Mouse (Mus musculus) intestine, embryonic 14.5 days (tissue): ENCODE data around the gene Foxd2. TPM values are rescaled to one million over a fixed set of nuclear protein-coding genes. Genes with fewer than 3 reads are reported as not detected.

Experiments
- ATAC-seq: fragments of 200-750 bp; cut with Nextera tagmentation; replicated peaks from 2 replicates; pipeline ENCODE4 v1.8.0; 2017; ENCODE audit warnings: low read depth, moderate number of reproducible peaks, moderate TSS enrichment, moderate library complexity; ENCODE audit not compliant: low FRiP score, low TSS enrichment
- DNase-seq: peaks from one replicate; pipeline ENCODE4 v3.0.0-alpha.2; 2018; ENCODE audit warnings: low spot score
- H3K27ac ChIP-seq: fragments of 300-500 bp; sonication (generic); 2 replicates; pipeline ENCODE4 v1.5.1; 2014; ENCODE audit warnings: low read depth, mild to moderate bottlenecking, control low read depth
- H3K27me3 ChIP-seq: fragments of 300-500 bp; sonication (generic); replicated peaks from 2 replicates; pipeline ENCODE4 v1.6.1; 2014; ENCODE audit warnings: low read length, control low read depth; ENCODE audit not compliant: control insufficient read depth, insufficient read depth
- H3K36me3 ChIP-seq: fragments of 300-500 bp; sonication (generic); 2 replicates; pipeline ENCODE4 v1.6.1; 2014; ENCODE audit warnings: low read length, control low read depth; ENCODE audit not compliant: control insufficient read depth, insufficient read depth
- H3K4me1 ChIP-seq: fragments of 300-500 bp; sonication (generic); replicated peaks from 2 replicates; pipeline ENCODE4 v1.6.1; 2014; ENCODE audit warnings: low read length, control low read depth, mixed read lengths; ENCODE audit not compliant: control insufficient read depth, insufficient read depth
- H3K4me2 ChIP-seq: fragments of 300-500 bp; sonication (generic); 2 replicates; pipeline ENCODE4 v1.6.1; 2014; ENCODE audit warnings: low read length
- H3K4me3 ChIP-seq: fragments of 300-500 bp; sonication (generic); 2 replicates; pipeline ENCODE4 v1.5.1; 2014; ENCODE audit warnings: low read depth, low read length, control low read depth, mixed read lengths
- H3K9ac ChIP-seq: fragments of 300-500 bp; sonication (generic); 2 replicates; pipeline ENCODE4 v1.6.1; 2014; ENCODE audit warnings: mild to moderate bottlenecking, low read length
- H3K9me3 ChIP-seq: fragments of 300-500 bp; sonication (generic); 2 replicates; pipeline ENCODE4 v1.6.1; 2016; ENCODE audit warnings: low read length, control low read depth; ENCODE audit not compliant: control insufficient read depth
- WGBS: fragments of 180-500 bp; shearing (Covaris S2); extraction: QIAGEN DNeasy Blood & Tissue Kit; methylation state at CpG from one replicate; pipeline ENCODE4 v1.1.7; 2014; 5-methylcytosine and 5-hydroxymethylcytosine counted together
- polyA plus RNA-seq: library from polyadenylated mRNA; unstranded; fragments of >200 nt; fragmentation: Nextera tagmentation; extraction: Ambion mirVana; gene quantifications from 2 replicates; pipeline ENCODE4 v1.2.1, GENCODE M21; 2014

The Foxd2 gene
- polyA plus RNA-seq, 1 experiment from 2014 or later: 0.14 TPM

GRCm38 (mm10) chr4:114899885-114900284, 8.8 kb downstream of the Foxd2 start:
- Histone ChIP-seq H3K27ac (no peak overlapping the region), H3K9me3 (no peaks in the 10 kb centered on the region), H3K27me3 (peaks cover 96% of the 10 kb centered on the region), H3K4me1 (no peaks in the 10 kb centered on the region), H3K4me2 (no peak overlapping the region), H3K9ac (no peak overlapping the region), H3K36me3 (no peaks in the 10 kb centered on the region), H3K4me3 (no peak overlapping the region)
- DNase-seq: peak; percentile 55
- 12% methylated on average over 3 of the region's 3 CpGs for WGBS
- no peak for ATAC-seq

DNA sequence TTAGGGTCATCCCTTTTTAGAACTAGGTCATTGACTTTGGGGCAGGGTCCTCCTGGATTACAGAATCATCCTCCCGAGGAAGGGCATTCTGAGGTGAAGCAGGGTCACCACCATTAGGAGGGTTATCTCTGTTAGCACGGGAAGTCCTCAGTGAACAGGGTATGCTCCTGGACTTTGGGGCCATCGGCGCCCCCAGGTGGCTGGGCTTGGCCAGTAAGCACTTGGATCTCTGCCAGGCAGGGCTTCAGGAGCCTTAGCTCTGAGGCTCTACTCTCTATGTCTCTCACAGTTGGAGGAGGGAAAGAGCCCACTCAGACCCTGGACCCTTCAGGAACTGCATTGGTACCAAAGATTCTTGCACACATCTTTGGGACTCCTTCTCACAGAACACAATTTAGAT, 10.8 kb downstream of the Foxd2 start:
- DNase-seq: peak; percentile 61
- no peak; the same call in 1 of the 2 replicates for ATAC-seq
- no peak overlapping the region for H3K4me3 ChIP-seq
- H3K9me3 ChIP-seq: no peaks in the 10 kb centered on the region
- no peak overlapping the region for H3K4me2 ChIP-seq
- WGBS: 6% methylated on average over 4 of the region's 4 CpGs
- no peaks in the 10 kb centered on the region for H3K36me3 ChIP-seq
- H3K9ac ChIP-seq: no peak overlapping the region
- peaks cover 83% of the 10 kb centered on the region for H3K27me3 ChIP-seq
- no peak overlapping the region for H3K27ac ChIP-seq
- H3K4me1 ChIP-seq: no peaks in the 10 kb centered on the region

- 100% methylated on average over 1 of the region's 1 CpGs for WGBS
- no peak overlapping the region for H3K4me3 ChIP-seq
- no peaks in the 10 kb centered on the region for H3K9me3 ChIP-seq
- no peaks in the 10 kb centered on the region; the same call in 1 of the 2 replicates for H3K27me3 ChIP-seq
- no peak overlapping the region for H3K4me2 ChIP-seq
- no peaks in the 10 kb centered on the region for H3K4me1 ChIP-seq
- H3K9ac ChIP-seq: no peak overlapping the region
- no peak overlapping the region for H3K27ac ChIP-seq
- DNase-seq (no peak), ATAC-seq (no peak)
- no peaks in the 10 kb centered on the region for H3K36me3 ChIP-seq
These were observed 26.4 kb downstream of the Foxd2 start for GRCm38 (mm10) chr4:114882232-114882631.

DNA sequence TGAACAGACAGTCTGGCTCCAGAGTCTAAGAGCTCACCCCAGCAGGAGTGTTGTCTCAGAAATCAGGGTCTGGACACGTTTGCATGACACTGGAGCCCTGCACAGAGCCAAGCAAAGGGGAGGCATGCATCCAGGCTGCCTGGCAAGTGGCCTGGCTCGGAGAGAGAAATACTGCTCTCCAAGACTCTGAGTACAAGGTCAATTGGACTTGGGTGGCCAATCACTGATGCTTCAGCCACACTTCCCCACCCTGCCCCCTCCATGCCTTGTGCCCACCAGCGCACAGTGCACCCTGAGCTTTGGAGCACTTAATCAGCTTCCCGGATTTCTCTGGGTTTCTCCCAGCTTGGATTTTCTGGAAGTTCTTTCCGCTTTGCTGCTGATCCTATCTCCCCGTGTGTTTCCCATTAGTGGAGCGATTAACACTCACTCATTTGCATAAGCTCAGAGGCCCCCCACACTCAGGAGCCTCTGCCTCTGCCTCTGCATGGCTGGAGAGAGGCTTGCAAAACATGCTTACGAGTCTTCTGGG, 32.2 kb downstream of the Foxd2 start:
- DNase-seq (no peak), ATAC-seq (no peak)
- Histone ChIP-seq H3K27me3 (no peaks in the 10 kb centered on the region), H3K27ac (no peak overlapping the region), H3K4me1 (no peaks in the 10 kb centered on the region), H3K9ac (no peak overlapping the region), H3K4me3 (no peak overlapping the region), H3K4me2 (no peak overlapping the region), H3K9me3 (no peaks in the 10 kb centered on the region), H3K36me3 (no peaks in the 10 kb centered on the region)
- WGBS: 49% methylated on average over 8 of the region's 8 CpGs

GRCm38 (mm10) chr4:114869765-114870490, 38.7 kb downstream of the Foxd2 start:
- H3K27me3 ChIP-seq: no peaks in the 10 kb centered on the region
- ATAC-seq: peak; percentile 81
- no peak overlapping the region for H3K9ac ChIP-seq
- H3K36me3 ChIP-seq: no peaks in the 10 kb centered on the region
- 14% methylated on average over 11 of the region's 11 CpGs for WGBS
- no peak overlapping the region for H3K4me3 ChIP-seq
- H3K27ac ChIP-seq: peak overlapping the region; percentile 29; the same call in 1 of the 2 replicates
- DNase-seq: peak; percentile 59
- no peaks in the 10 kb centered on the region for H3K9me3 ChIP-seq
- H3K4me1 ChIP-seq: peaks cover 16% of the 10 kb centered on the region
- peak overlapping the region; percentile 33 for H3K4me2 ChIP-seq

GRCm38 (mm10) chr4:114863166-114863565, 45.5 kb downstream of the Foxd2 start:
- no peak overlapping the region for H3K4me3 ChIP-seq
- no peak overlapping the region for H3K4me2 ChIP-seq
- WGBS: 89% methylated on average over 5 of the region's 5 CpGs
- ATAC-seq (no peak), DNase-seq (no peak)
- H3K9ac ChIP-seq: no peak overlapping the region
- H3K4me1 ChIP-seq: no peaks in the 10 kb centered on the region
- H3K27ac ChIP-seq: no peak overlapping the region
- H3K27me3 ChIP-seq: no peaks in the 10 kb centered on the region
- no peaks in the 10 kb centered on the region for H3K9me3 ChIP-seq
- no peaks in the 10 kb centered on the region for H3K36me3 ChIP-seq

DNA sequence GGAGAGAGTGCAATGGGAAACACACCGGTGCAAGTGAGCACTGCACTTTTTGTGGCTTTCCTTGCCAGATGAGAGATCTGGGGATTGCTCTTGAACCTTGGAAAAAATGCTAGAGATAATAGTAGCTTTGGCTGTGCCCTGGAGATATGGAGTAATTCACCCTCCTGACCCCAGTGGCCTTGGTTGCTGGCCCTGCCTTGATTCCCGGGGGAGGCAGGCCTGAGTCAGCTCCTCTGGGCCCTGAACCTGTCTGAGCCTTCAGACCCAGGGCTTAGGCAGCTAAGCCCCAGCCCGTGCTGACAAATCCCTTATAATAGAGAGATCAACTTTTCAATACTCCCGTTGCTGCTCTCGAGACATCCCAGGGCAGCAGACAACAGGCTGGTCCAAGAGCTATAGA, 50.2 kb downstream of the Foxd2 start:
- Histone ChIP-seq H3K4me2 (no peak overlapping the region), H3K4me3 (no peak overlapping the region), H3K9ac (no peak overlapping the region), H3K36me3 (no peaks in the 10 kb centered on the region), H3K9me3 (no peaks in the 10 kb centered on the region), H3K4me1 (no peaks in the 10 kb centered on the region), H3K27ac (no peak overlapping the region), H3K27me3 (no peaks in the 10 kb centered on the region)
- DNase-seq (no peak), ATAC-seq (no peak)
- WGBS: 46% methylated on average over 5 of the region's 5 CpGs
